Mouse (Mus musculus) E14TG2a.4 (cell line): Measurements from ENCODE around the gene Nsun2.

Source experiments
- H3K27me3 ChIP-seq: 2 replicates; pipeline ENCODE4 v1.6.1; 2014; ENCODE audit warnings: low read length, control low read depth; ENCODE audit not compliant: insufficient read depth
- H3K36me3 ChIP-seq: 2 replicates; pipeline ENCODE4 v1.6.1; 2014; ENCODE audit warnings: low read length, control low read depth; ENCODE audit not compliant: insufficient read depth
- H3K4me1 ChIP-seq: replicated peaks from 2 replicates; pipeline ENCODE4 v1.6.1; 2014; ENCODE audit warnings: low read depth, low read length, control low read depth
- H3K4me3 ChIP-seq: replicated peaks from 2 replicates; pipeline ENCODE4 v1.5.1; 2014; ENCODE audit warnings: mild to moderate bottlenecking, low read length
- H3K9me3 ChIP-seq: 2 replicates; pipeline ENCODE4 v1.6.1; 2014; ENCODE audit warnings: low read length, control low read depth
- CTCF ChIP-seq: conservative IDR thresholded peaks from 2 replicates; pipeline ENCODE4 v1.5.1; 2014; ENCODE audit warnings: low read length
- NANOG ChIP-seq: IDR thresholded peaks from 2 replicates; pipeline ENCODE4 v1.6.1; 2014; ENCODE audit warnings: borderline replicate concordance, low read length, mixed read lengths
- POU5F1 ChIP-seq: IDR thresholded peaks from 2 replicates; pipeline ENCODE4 v1.6.1; 2014; ENCODE audit warnings: low read length, borderline replicate concordance

Nsun2 gene

GRCm38 (mm10) chr13:69542571-69543352 lies 9.2 kb downstream of the Nsun2 start:
- Histone ChIP-seq H3K9me3 (no peaks in the 10 kb centered on the region), H3K4me1 (peaks cover 22% of the 10 kb centered on the region), H3K36me3 (no peaks in the 10 kb centered on the region), H3K27me3 (peaks cover 17% of the 10 kb centered on the region), H3K4me3 (no peak overlapping the region)
- TF ChIP-seq CTCF (no peak), POU5F1 (no peak), NANOG (no peak)

DNA sequence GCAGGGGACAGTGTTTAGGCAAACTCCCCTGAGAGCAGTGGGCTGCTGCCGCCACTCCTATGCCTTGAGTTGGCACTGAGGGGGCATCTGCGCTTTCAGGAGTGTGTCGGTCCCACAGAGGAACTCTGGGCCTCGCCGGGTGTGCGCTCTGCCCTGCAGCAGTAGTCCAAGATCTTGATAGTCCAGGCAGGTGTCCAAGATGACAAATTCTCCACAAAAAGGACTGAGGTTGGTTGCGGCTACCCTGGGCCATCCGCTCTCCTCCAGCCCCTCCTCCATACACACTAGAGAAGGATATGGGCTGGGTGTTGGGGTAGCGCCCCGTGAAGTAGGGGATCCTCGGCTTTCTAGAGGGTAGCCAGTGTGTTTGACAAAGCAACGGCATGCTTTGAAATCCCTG lies 10.0 kb downstream of the Nsun2 start:
- peaks cover 18% of the 10 kb centered on the region for H3K4me1 ChIP-seq
- TF ChIP-seq CTCF (no peak), POU5F1 (no peak), NANOG (no peak)
- H3K27me3 ChIP-seq, result peaks cover 17% of the 10 kb centered on the region
- H3K4me3 ChIP-seq, result no peak overlapping the region
- no peaks in the 10 kb centered on the region for H3K36me3 ChIP-seq
- no peaks in the 10 kb centered on the region for H3K9me3 ChIP-seq

GRCm38 (mm10) chr13:69545019-69545418 lies 11.5 kb downstream of the Nsun2 start:
- Histone ChIP-seq H3K9me3 (no peaks in the 10 kb centered on the region), H3K36me3 (no peaks in the 10 kb centered on the region), H3K27me3 (peaks cover 17% of the 10 kb centered on the region), H3K4me1 (peaks cover 13% of the 10 kb centered on the region), H3K4me3 (no peak overlapping the region)
- peak; percentile 70 for TF ChIP-seq CTCF
- TF ChIP-seq POU5F1, result no peak
- no peak for TF ChIP-seq NANOG

- Histone ChIP-seq H3K9me3 (no peaks in the 10 kb centered on the region), H3K4me1 (peaks cover 10% of the 10 kb centered on the region), H3K27me3 (peaks cover 4% of the 10 kb centered on the region; the same call in 1 of the 2 replicates), H3K36me3 (no peaks in the 10 kb centered on the region), H3K4me3 (no peak overlapping the region)
- TF ChIP-seq NANOG (no peak), POU5F1 (no peak)
Observed at GRCm38 (mm10) chr13:69547488-69548180, 14.1 kb downstream of the Nsun2 start.

DNA sequence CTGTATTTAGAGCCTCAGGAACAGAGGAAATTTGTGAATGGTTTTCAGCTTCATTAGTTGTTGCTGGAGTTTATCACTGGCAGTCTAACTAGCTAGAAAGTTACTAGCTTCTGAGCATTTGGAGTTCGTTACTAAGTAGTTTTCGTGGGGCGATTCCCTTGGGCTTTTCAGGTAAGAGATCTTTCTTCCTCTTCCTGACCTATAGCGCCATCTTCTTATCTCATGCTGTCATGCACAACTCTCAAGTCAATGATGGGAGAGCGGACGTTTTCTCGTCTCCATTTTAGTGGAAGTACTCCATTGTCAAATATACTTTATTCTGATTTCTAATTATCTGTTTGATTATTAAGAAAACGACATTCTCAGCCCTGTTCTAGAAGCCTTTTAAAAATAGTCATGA lies 16.4 kb downstream of the Nsun2 start:
- no peaks in the 10 kb centered on the region for H3K36me3 ChIP-seq
- no peak overlapping the region for H3K4me3 ChIP-seq
- 0 out of 2 replicates have a peak, but pooled peaks cover 6% of the 10 kb centered on the region for H3K4me1 ChIP-seq
- TF ChIP-seq CTCF (no peak), NANOG (no peak), POU5F1 (no peak)
- no peaks in the 10 kb centered on the region for H3K9me3 ChIP-seq
- H3K27me3 ChIP-seq, result no peaks in the 10 kb centered on the region

DNA sequence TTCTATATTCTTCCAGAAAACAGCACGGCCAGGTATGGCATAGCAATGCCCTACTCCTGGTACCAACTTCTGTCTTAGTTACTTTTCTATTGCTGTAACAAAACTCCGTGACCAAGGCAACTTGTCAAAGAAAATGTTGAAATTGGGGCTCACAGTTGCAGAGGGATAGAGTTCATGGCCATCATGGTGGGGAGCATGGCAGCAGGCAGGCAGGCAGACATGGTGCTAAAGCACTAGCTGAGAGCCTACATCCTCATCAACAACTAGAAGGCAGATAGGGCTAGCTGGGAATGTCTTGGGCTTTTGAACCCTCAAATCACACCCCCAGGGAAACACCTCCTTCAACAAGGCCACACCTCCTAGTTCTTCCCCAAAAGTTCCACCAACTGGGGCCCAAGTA lies 17.3 kb downstream of the Nsun2 start:
- no peaks in the 10 kb centered on the region for H3K27me3 ChIP-seq
- TF ChIP-seq POU5F1 (no peak), CTCF (no peak), NANOG (no peak)
- H3K36me3 ChIP-seq, result no peaks in the 10 kb centered on the region
- peaks cover 13% of the 10 kb centered on the region for H3K4me1 ChIP-seq
- no peaks in the 10 kb centered on the region for H3K9me3 ChIP-seq
- H3K4me3 ChIP-seq, result no peak overlapping the region

GRCm38 (mm10) chr13:69553024-69553423 lies 19.5 kb downstream of the Nsun2 start:
- no peaks in the 10 kb centered on the region for H3K36me3 ChIP-seq
- H3K9me3 ChIP-seq, result peaks cover 9% of the 10 kb centered on the region; the same call in 1 of the 2 replicates
- TF ChIP-seq CTCF (peak; percentile 48), POU5F1 (no peak)
- H3K27me3 ChIP-seq, result no peaks in the 10 kb centered on the region
- H3K4me3 ChIP-seq, result no peak overlapping the region
- peaks cover 18% of the 10 kb centered on the region for H3K4me1 ChIP-seq

GRCm38 (mm10) chr13:69554255-69554654 lies 20.7 kb downstream of the Nsun2 start:
- Histone ChIP-seq H3K36me3 (no peaks in the 10 kb centered on the region), H3K9me3 (peaks cover 9% of the 10 kb centered on the region; the same call in 1 of the 2 replicates)
- TF ChIP-seq NANOG (no peak), CTCF (no peak), POU5F1 (no peak)

DNA sequence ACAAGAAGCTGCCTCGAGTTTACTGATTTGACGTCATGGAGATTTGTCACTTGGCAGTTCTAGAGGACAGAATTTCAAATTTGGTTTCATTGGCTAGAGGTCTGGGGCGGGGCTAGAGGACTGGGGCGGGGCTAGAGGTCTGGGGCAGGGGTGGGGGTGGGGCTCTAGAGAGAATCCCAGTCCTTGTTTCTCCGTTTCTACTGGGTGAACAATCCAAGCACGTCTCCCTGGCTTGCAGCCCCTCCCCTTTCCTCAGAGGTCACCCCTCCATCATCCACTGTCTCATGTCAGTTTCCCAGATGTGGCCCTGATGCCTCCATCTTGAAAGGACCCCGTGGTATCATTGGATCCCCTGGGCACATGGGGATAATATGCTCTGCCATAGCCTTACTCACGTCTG lies 21.5 kb downstream of the Nsun2 start:
- TF ChIP-seq NANOG, result no peak
- no peak for TF ChIP-seq POU5F1
- TF ChIP-seq CTCF, result no peak
- peaks cover 18% of the 10 kb centered on the region for H3K4me1 ChIP-seq
- no peaks in the 10 kb centered on the region for H3K36me3 ChIP-seq
- no peaks in the 10 kb centered on the region for H3K27me3 ChIP-seq
- H3K9me3 ChIP-seq, result peaks cover 9% of the 10 kb centered on the region; the same call in 1 of the 2 replicates
- H3K4me3 ChIP-seq, result no peak overlapping the region

More at GRCm38 (mm10) chr13:69554255-69554654, 20.7 kb downstream of the Nsun2 start:
- Histone ChIP-seq H3K4me3 (no peak overlapping the region), H3K4me1 (peaks cover 18% of the 10 kb centered on the region), H3K27me3 (no peaks in the 10 kb centered on the region)
